Mouse (Mus musculus): ENCODE measurements around the gene Tlcd2.

Gene Tlcd2

GRCm38 (mm10) chr11:75466731-75467505 is 5.4 kb downstream of the Tlcd2 start:
- DNase-seq (ENCODE audit: low read depth): peak; percentile 40

DNA sequence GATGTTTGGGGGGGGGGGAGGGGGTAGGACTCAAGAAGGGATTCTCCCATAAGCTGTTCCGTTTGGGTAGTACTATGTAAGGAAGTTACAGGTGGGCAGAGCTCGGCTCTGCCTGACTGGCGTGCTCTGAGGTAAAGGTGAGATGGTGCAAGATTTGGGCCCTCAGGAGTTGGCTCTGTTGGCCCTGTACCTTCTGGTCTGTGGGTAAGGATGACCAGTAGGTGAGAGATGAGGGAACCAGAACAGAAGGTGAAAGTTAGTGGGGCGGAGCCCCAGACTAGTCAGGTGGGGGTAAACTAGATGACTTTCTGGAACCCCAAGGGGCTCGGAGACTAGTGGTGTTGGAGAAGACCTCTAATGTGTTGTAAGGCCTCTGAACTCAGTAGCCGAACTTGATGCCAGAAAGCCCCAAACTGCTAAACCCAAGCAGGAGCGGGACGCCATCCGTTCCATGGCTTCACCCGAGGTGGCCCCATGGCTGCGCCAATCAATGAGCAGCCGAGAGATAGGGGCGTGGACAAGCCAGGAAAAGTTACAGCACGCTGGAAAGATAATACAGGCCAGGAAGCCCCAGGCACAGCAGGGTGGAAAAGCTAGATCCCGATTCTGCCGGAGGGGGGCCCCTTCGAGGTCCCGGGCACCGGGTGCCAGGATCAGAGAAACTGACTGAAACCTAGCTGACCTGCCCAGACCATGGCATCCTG is 6.1 kb downstream of the Tlcd2 start:
- peak; percentile 57 for DNase-seq (ENCODE audit: low read depth)

DNA sequence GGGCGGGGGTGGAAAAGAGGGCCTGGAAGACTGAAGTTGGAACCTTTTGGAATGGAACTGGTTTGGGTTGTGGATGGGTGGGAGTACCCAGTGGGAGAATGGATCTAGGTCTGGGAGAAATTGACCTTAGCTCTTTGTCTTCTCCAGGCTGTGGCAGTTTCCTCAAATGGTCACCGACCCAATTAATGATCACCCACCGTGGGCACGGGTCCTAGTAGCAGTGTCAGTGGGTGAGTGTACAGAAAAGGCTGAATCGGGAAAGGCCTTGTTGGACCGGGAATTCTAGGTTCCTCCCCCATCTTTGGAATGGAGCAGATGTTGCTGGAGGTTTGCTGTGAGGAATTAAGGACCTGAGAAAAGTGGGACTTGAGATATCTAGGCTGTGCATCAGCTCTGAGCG is 6.9 kb downstream of the Tlcd2 start:
- DNase-seq (ENCODE audit: low read depth): no peak

DNA sequence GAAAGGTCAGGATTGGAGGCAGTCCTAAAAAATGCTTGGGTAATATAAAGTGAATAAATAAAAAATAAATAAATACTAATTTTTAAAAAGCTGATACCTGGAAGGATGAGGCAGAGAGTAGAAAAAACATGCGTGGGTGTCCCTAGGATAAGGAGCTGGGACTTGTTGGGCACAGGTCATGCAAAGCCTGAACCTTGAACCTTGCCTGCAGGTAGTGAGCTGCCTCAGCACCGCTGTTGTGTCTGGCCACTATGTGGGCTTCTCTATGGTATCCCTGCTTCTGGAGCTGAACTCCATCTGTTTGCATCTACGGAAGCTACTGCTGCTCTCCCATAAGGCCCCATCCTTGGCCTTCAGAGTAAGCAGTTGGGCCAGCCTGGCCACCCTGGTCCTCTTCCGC is 7.7 kb downstream of the Tlcd2 start:
- no peak for DNase-seq (ENCODE audit: low read depth)

DNA sequence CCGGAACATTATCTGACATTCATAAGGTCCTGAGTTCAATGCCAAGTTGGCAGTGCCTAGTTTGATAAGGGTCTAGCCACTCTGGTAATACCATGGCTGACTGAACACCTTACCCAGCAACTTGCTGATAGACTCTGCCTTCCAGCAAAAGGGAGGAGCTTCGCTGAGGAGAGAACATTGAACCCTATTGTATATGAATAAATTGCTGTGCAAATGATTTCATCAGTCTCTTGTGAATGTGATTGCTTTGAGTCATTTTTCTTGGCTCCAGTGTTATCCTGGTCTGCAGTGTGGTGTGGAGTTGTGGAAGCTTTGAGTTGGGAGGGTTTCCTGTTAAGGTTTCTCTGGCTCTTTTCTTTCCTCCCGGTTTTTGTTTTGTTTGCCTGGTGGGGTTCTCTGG is 9.2 kb downstream of the Tlcd2 start:
- DNase-seq (ENCODE audit: low read depth): no peak

DNA sequence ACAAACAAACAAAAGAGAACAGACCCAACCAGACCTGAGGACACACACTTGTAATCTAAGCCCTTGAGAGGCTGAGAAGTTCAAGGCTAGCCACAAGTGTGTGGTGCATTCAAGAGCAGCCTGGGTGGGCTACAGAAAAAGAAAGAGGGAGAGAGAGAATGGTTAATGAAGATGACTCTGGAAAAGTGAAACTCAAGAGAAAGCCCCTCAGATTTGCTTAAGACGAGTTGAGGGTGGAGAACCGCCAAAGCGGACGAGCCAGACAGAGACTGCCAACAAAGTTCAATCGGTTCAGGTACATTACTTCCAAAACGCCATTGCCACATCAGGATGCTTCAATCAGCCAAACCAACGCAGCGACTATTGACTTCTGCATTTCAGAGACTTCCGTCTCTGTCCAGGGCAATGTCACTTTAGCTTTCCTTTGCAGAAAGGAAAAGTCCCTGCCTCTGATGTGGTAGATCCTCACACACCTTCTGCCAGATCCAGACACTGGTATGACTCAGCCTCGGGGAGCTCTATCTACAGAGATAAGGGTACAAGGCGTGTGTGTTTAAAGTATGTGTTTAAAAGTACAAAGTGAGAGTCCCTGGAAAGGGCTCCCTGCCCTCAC is 11.1 kb downstream of the Tlcd2 start:
- DNase-seq (ENCODE audit: low read depth): peak; percentile 71

GRCm38 (mm10) chr11:75473376-75473775 is 11.9 kb downstream of the Tlcd2 start:
- DNase-seq (ENCODE audit: low read depth): no peak

GRCm38 (mm10) chr11:75486192-75486591 is 24.7 kb downstream of the Tlcd2 start:
- no peak for DNase-seq (ENCODE audit: low read depth)

- peak; percentile 99 for DNase-seq (ENCODE audit: low read depth)
Measured at GRCm38 (mm10) chr11:75486601-75487285, 25.2 kb downstream of the Tlcd2 start, which contains the start of gene Prpf8. TSS of gene Prpf8 (plus strand) at chr11:75486816.

DNA sequence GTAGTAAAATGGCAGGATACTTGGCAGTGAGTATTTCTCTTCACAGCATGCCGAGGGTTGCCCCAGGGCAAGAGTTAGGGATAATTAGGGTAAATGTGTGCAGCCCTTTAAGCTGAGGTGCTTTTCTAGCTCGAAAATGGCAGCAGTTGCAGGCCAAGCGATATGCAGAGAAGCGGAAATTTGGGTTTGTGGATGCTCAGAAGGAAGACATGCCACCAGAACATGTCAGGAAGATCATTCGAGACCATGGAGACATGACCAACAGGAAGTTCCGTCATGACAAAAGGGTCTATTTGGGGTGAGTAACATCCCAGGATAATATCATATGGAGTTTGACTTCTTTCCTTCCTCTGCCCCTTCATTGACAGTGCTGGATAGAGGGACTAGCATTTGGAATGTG is 26.0 kb downstream of the Tlcd2 start:
- DNase-seq (ENCODE audit: low read depth): peak; percentile 51

GRCm38 (mm10) chr11:75494296-75495049 is 33.0 kb downstream of the Tlcd2 start:
- DNase-seq (ENCODE audit: low read depth): no peak

DNA sequence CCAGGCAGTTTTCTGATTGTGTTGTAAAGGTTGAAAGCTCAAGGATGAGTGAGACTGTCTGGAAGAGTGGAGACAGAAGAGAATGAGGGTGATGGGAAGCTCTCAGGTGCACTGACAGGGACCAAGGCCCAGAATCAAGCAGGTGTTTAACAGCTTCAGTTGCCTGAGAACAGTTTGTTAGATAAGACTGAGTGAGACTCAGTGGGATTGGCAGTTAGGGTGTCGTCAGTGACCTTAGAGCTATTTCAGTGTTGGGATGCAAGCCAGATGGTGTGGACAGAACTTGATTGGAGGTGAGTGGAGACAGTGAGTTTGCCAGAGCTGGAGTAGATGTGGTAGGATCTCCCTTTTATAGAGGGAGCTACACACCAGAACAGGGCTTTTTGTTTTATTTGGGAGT is 36.6 kb downstream of the Tlcd2 start:
- no peak for DNase-seq (ENCODE audit: low read depth)

- DNase-seq (ENCODE audit: low read depth): no peak
Measured at GRCm38 (mm10) chr11:75508162-75508561, 46.6 kb downstream of the Tlcd2 start.

GRCm38 (mm10) chr11:75508904-75509303 is 47.4 kb downstream of the Tlcd2 start:
- DNase-seq (ENCODE audit: low read depth): no peak

DNA sequence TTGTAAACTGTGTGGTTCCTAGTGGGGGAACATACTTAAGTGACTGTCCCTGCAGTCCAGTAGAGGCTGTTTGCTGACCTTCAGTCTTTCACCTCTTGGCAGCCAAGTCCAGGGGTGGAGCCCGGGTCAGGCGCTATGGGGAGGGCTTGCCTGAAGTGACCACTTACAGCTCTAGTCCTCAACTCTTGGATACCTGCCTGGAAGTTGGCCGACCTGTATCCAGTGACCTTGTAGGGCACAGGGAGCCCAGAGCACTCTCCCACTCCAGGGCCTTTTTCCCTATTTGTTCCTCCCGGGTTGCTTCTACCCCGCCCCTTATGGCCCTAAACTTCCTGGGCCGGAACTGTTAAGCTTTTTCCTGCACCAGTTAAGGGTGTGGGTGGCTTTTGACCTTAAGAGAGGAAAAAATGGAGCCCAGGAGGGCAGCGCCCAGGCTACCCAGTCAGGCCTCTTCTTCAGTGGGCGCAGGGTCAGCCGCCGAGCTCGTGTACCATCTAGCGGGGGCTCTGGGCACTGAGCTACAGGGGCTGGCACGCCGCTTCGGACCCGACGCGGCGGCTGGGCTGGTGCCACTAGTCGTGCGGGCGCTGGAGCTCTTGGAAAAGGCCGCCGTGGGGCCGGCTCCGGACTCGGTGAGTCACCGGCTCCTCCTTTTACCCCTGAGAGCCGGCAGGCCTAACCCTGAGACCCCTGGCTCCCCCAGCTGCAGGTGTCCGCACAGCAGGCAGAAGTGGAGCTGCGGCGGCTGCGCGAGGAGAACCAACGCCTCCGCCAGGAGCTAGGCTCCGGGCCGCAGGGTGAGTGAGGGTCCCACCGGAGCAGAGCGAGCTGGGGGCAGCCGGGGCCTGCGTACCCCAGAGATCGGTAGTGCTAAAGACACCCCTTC is 48.5 kb downstream of the Tlcd2 start, which contains the start of gene Rilp:
Rilp (plus strand) TSS at position 354 of the 886 bp plus-strand sequence.
- DNase-seq (ENCODE audit: low read depth): no peak

GRCm38 (mm10) chr11:75510627-75510993 is 49.1 kb downstream of the Tlcd2 start:
- DNase-seq (ENCODE audit: low read depth): peak; percentile 95

DNA sequence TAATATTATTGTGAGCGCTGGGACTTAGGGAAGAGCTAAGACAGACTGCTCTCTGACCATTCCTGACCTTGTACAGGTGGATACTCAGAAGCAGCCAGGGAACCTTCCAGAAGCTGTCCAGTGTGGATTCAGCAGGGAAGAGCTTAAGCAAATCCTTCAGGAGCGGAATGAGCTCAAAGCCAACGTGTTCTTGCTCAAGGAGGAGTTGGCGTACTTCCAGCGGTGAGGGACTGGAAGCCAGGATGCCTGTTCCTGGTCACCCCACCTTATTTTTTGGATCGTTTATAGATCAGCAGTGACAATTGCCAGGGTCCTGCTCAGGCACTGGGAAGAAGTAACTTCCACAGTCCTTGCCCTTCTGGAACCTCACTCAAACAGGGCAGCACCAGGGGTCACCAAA is 49.7 kb downstream of the Tlcd2 start:
- no peak for DNase-seq (ENCODE audit: low read depth)

DNA sequence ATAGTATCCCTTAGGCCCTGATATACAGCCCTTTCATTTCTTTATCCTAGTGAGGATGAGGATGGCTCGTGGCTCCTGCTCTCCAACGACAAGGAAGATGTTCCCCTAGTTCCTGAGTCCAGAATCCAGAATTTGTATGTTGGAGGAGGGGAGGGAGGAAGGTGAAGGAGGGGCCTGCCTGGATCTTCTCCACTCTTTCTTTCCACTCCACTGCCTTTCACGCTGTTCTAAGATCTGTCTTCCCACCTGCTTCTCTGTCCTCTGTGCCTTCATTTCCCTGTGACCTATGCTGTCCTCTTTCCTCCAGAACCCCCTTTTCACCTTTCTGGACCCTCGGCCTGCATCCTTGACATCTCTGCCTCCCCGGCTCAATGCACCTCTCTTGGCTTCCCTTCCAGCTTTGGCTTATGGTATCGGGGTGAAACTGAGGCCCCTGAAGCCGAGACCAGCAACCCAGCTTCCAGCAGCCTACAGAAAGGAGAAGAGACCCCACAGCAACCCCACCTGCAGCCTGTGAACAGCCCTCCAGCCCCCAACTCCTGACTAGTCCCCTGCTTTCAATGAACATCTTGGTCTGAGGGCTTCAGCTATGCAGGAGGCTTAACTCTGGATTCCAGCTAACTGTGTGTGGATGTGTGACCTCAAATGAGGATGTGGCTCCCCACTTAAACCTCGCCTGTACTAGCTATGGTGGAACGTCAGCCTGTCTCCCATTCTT is 50.9 kb downstream of the Tlcd2 start:
- no peak for DNase-seq (ENCODE audit: low read depth)

GRCm38 (mm10) chr11:75513336-75513735 is 51.8 kb downstream of the Tlcd2 start, which contains the start of gene Scarf1:
TSS of gene Scarf1 (plus strand) at chr11:75513540.
- DNase-seq (ENCODE audit: low read depth): no peak

GRCm38 (mm10) chr11:75515186-75515585 is 53.7 kb downstream of the Tlcd2 start:
- DNase-seq (ENCODE audit: low read depth): no peak

All from induced T-regulatory cell, adult 2 months (primary cell).